Mouse (Mus musculus) MEL (cell line): ENCODE measurements at regions not wholly inside any gene's neighbourhood (a gene's known extent, or its start where the extent isn't known, plus 50 kb on each side); places are given as distances from the start of the nearest gene placed in this dataset.

Experiments
- CHD1 ChIP-seq: IDR thresholded peaks from 2 replicates; pipeline ENCODE4 v1.6.1; 2012; ENCODE audit warnings: low read depth, mild to moderate bottlenecking, inconsistent platforms, low read length, improper control_type of control experiment
- CTCF ChIP-seq, 3 experiments: IDR thresholded peaks in 2 of 3; conservative IDR thresholded peaks in 1 of 3; 2 replicates each; pipeline ENCODE4 v1.5.1; 2011 to 2012; ENCODE audit warnings: low read length in 3 of 3, low read depth in 2 of 3, mild to moderate bottlenecking in 2 of 3, improper control_type of control experiment in 1 of 3, inconsistent platforms in 1 of 3, mixed read lengths in 1 of 3, moderate library complexity in 1 of 3; ENCODE audit not compliant: control insufficient read depth in 1 of 3, insufficient read depth in 1 of 3, poor library complexity in 1 of 3, severe bottlenecking in 1 of 3
- E2F4 ChIP-seq: IDR thresholded peaks from 2 replicates; pipeline ENCODE4 v1.6.1; 2011; ENCODE audit warnings: low read depth, low read length, improper control_type of control experiment, borderline replicate concordance
- ELF1 ChIP-seq: IDR thresholded peaks from 2 replicates; pipeline ENCODE4 v1.6.1; 2014; ENCODE audit warnings: low read depth, mild to moderate bottlenecking, inconsistent platforms, low read length, improper control_type of control experiment, moderate library complexity
- EP300 ChIP-seq, 2 experiments: IDR thresholded peaks; 2 replicates each; pipeline ENCODE4 v1.6.1; 2011; ENCODE audit warnings: improper control_type of control experiment in 2 of 2, low read length in 2 of 2, low read depth in 1 of 2, mild to moderate bottlenecking in 1 of 2
- GATA1 ChIP-seq: IDR thresholded peaks from 2 replicates; pipeline ENCODE4 v1.6.1; 2011; ENCODE audit warnings: low read depth, low read length, improper control_type of control experiment
- MAX ChIP-seq: IDR thresholded peaks from 2 replicates; pipeline ENCODE4 v1.6.1; 2011; ENCODE audit warnings: low read length, improper control_type of control experiment
- POLR2A ChIP-seq, 2 experiments: IDR thresholded peaks; 2 replicates each; pipeline ENCODE4 v1.6.1; 2011 to 2012; ENCODE audit warnings: low read length in 2 of 2, mild to moderate bottlenecking in 2 of 2, control low read depth in 1 of 2, improper control_type of control experiment in 1 of 2, low read depth in 1 of 2, moderate library complexity in 1 of 2; ENCODE audit not compliant: control insufficient read depth in 1 of 2, insufficient read depth in 1 of 2, poor library complexity in 1 of 2
- POLR2AphosphoS5 ChIP-seq: IDR thresholded peaks from 2 replicates; pipeline ENCODE4 v1.6.1; 2012; ENCODE audit warnings: low read depth, borderline replicate concordance, mild to moderate bottlenecking, inconsistent platforms, low read length, moderate library complexity, mixed read lengths
- SMC3 ChIP-seq: IDR thresholded peaks from 2 replicates; pipeline ENCODE4 v1.6.1; 2011; ENCODE audit warnings: low read depth, low read length, improper control_type of control experiment
- TAL1 ChIP-seq: IDR thresholded peaks from 2 replicates; pipeline ENCODE4 v1.6.1; 2012; ENCODE audit warnings: mild to moderate bottlenecking, inconsistent platforms, low read length, moderate library complexity, mixed read lengths
- TBP ChIP-seq: IDR thresholded peaks from 2 replicates; pipeline ENCODE4 v1.8.0; 2011; ENCODE audit warnings: low read depth, low read length, improper control_type of control experiment
- USF2 ChIP-seq, 2 experiments: IDR thresholded peaks; 2 replicates each; pipeline ENCODE4 v1.6.1; 2011 to 2012; ENCODE audit warnings: improper control_type of control experiment in 2 of 2, low read length in 2 of 2, borderline replicate concordance in 1 of 2, inconsistent platforms in 1 of 2, low read depth in 1 of 2, mild to moderate bottlenecking in 1 of 2; ENCODE audit not compliant: insufficient read depth in 1 of 2
- ZKSCAN1 ChIP-seq: IDR thresholded peaks from 2 replicates; pipeline ENCODE4 v1.6.1; 2012; ENCODE audit warnings: low read depth, mild to moderate bottlenecking, inconsistent platforms, low read length, improper control_type of control experiment, moderate library complexity

GRCm38 (mm10) chr12:5805731-5806130 lies 430.2 kb upstream of the Klhl29 start:
- TF ChIP-seq SMC3: no peak
- TF ChIP-seq POLR2AphosphoS5: no peak
- TF ChIP-seq CHD1: no peak
- TF ChIP-seq ZKSCAN1: no peak
- no peak for TF ChIP-seq CTCF (IDR thresholded peaks at IDR 0.05 in 2 of 3, conservative IDR thresholded peaks at IDR 0.05 in 1 of 3; ENCODE audit: control insufficient read depth in 1 of 3, insufficient read depth in 1 of 3, low read depth in 2 of 3, low read length in 3 of 3, poor library complexity in 1 of 3, severe bottlenecking in 1 of 3)
- no peak for TF ChIP-seq GATA1
- no peak for TF ChIP-seq E2F4
- no peak for TF ChIP-seq EP300 (IDR thresholded peaks at IDR 0.05; ENCODE audit: low read depth in 1 of 2, low read length in 2 of 2)
- TF ChIP-seq POLR2A (IDR thresholded peaks at IDR 0.05; ENCODE audit: control insufficient read depth in 1 of 2, insufficient read depth in 1 of 2, low read depth in 1 of 2, low read length in 2 of 2, poor library complexity in 1 of 2): no peak
- no peak for TF ChIP-seq MAX
- TF ChIP-seq TAL1: no peak
- no peak for TF ChIP-seq TBP
- no peak for TF ChIP-seq ELF1
- no peak for TF ChIP-seq USF2 (IDR thresholded peaks at IDR 0.05; ENCODE audit: borderline replicate concordance in 1 of 2, insufficient read depth in 1 of 2, low read depth in 1 of 2, low read length in 2 of 2)
